Mouse (Mus musculus): ENCODE results near the gene Eva1b. TPM values are rescaled to one million over a fixed set of nuclear protein-coding genes. Genes with fewer than 3 reads are reported as not detected.

The Eva1b gene
- polyA plus RNA-seq (2012; rRNA removed): 68.8 and 101 TPM in 2 replicates

DNA sequence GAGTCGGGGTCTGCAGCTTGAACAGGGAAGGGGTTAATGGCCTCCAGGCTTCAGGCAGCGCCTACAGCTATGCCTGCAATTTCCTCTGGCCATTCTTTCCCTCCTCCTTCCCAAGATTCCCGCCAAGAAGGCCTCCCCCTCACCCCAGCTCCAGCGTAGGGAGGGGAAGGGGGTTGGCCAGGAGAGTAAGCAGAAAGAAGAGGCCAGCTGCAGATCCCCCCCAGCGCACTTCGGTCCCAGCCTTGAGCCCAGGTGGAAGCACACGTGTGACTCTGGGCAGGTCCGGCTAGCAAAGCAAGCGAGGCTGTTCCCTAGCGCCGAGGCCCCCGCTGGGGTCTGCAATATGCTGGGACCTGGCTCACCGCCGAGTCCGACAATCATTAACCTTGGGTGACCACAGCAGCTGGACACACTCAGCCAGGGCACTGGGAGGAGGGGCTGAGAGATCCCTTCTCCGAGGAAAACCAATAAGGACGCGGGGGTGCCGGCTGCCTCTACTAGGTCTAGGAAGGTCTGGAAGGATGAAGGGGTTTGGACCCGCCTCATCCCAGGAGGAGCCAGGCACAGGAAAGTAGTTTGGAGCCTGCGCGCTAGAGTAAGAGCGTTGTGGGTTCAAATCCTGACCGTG lies at the start of gene Eva1b:
Gene Eva1b, plus strand, starts transcription at position 212 of the 628 bp plus-strand sequence.
- DNase-seq: peak; percentile 93
- peak within 1 kb of the TSS; percentile 92 for H3K27ac ChIP-seq (ENCODE audit: insufficient read depth, low read depth, low read length)
- no peaks in the 10 kb centered on the region; the same call in 1 of the 2 replicates for H3K36me3 ChIP-seq (ENCODE audit: control insufficient read depth, insufficient read depth, low read length)
- 4% methylated on average over 24 of the region's 24 CpGs for WGBS
- TF ChIP-seq POLR2A (IDR thresholded peaks at IDR 0.05; ENCODE audit: low read depth, low read length): no peak
- TF ChIP-seq CTCF (conservative IDR thresholded peaks at IDR 0.05; ENCODE audit: insufficient read depth, insufficient read length, low read depth, low read length): no peak
- H3K27me3 ChIP-seq (replicated peaks; ENCODE audit: control insufficient read depth, insufficient read depth, low read length): no peaks in the 10 kb centered on the region
- H3K4me1 ChIP-seq (ENCODE audit: control insufficient read depth, insufficient read depth, low read length): peaks cover 17% of the 10 kb centered on the region; the same call in 1 of the 2 replicates
- peak within 1 kb of the TSS; percentile 78 for H3K4me3 ChIP-seq (ENCODE audit: insufficient read depth, low read depth, low read length)

DNA sequence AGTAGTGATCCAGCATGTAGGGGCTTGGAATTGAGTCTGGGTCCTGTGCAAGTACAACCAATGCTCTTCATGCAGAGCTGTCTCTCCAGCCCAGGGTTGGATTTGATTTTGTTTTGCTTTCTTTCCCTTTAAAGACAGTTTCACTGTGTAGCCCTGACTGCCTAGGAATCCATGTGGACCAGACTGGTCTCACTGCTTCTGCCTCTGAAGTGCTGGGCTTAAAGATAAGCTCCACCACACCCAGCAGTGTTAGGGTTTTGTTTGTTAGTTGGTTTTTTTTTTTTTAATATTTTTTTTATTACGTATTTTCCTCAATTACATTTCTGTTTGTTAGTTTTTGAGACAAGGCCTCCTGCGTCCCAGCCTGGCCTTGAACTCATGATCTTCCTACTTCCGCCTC lies 48.2 kb upstream of the Eva1b start:
- no peaks in the 10 kb centered on the region for H3K36me3 ChIP-seq (ENCODE audit: control insufficient read depth, insufficient read depth, low read length)
- peaks cover 10% of the 10 kb centered on the region; the same call in 1 of the 2 replicates for H3K4me1 ChIP-seq (ENCODE audit: control insufficient read depth, insufficient read depth, low read length)
- DNase-seq: no peak
- no peak for TF ChIP-seq POLR2A (IDR thresholded peaks at IDR 0.05; ENCODE audit: low read depth, low read length)
- no peak for TF ChIP-seq CTCF (conservative IDR thresholded peaks at IDR 0.05; ENCODE audit: insufficient read depth, insufficient read length, low read depth, low read length)
- 94% methylated on average over 3 of the region's 3 CpGs for WGBS
- no peak overlapping the region for H3K4me3 ChIP-seq (ENCODE audit: insufficient read depth, low read depth, low read length)
- no peak overlapping the region for H3K27ac ChIP-seq (ENCODE audit: insufficient read depth, low read depth, low read length)
- no peaks in the 10 kb centered on the region for H3K27me3 ChIP-seq (replicated peaks; ENCODE audit: control insufficient read depth, insufficient read depth, low read length)

- Histone ChIP-seq H3K4me1 (ENCODE audit: control insufficient read depth, insufficient read depth, low read length) (peaks cover 17% of the 10 kb centered on the region; the same call in 1 of the 2 replicates), H3K27me3 (replicated peaks; ENCODE audit: control insufficient read depth, insufficient read depth, low read length) (no peaks in the 10 kb centered on the region), H3K4me3 (ENCODE audit: insufficient read depth, low read depth, low read length) (no peak overlapping the region), H3K27ac (ENCODE audit: insufficient read depth, low read depth, low read length) (no peak overlapping the region), H3K36me3 (ENCODE audit: control insufficient read depth, insufficient read depth, low read length) (no peaks in the 10 kb centered on the region)
- no peak for DNase-seq
- TF ChIP-seq CTCF (conservative IDR thresholded peaks at IDR 0.05; ENCODE audit: insufficient read depth, insufficient read length, low read depth, low read length) (no peak), POLR2A (IDR thresholded peaks at IDR 0.05; ENCODE audit: low read depth, low read length) (no peak)
- WGBS: 82% methylated on average over 3 of the region's 3 CpGs
Observed at GRCm38 (mm10) chr4:126100764-126101163, 46.8 kb upstream of the Eva1b start.

- peak; percentile 60 for DNase-seq
- Histone ChIP-seq H3K27ac (ENCODE audit: insufficient read depth, low read depth, low read length) (peak overlapping the region; percentile 75), H3K4me3 (ENCODE audit: insufficient read depth, low read depth, low read length) (no peak overlapping the region), H3K36me3 (ENCODE audit: control insufficient read depth, insufficient read depth, low read length) (no peaks in the 10 kb centered on the region), H3K4me1 (ENCODE audit: control insufficient read depth, insufficient read depth, low read length) (peaks cover 25% of the 10 kb centered on the region), H3K27me3 (replicated peaks; ENCODE audit: control insufficient read depth, insufficient read depth, low read length) (no peaks in the 10 kb centered on the region)
- 43% methylated on average over 7 of the region's 7 CpGs for WGBS
- no peak for TF ChIP-seq CTCF (conservative IDR thresholded peaks at IDR 0.05; ENCODE audit: insufficient read depth, insufficient read length, low read depth, low read length)
Observed at GRCm38 (mm10) chr4:126102061-126102841, 45.3 kb upstream of the Eva1b start.

- H3K36me3 ChIP-seq (ENCODE audit: control insufficient read depth, insufficient read depth, low read length): no peaks in the 10 kb centered on the region
- WGBS: under 1% methylated on average over 15 of the region's 15 CpGs
- no peak for TF ChIP-seq CTCF (conservative IDR thresholded peaks at IDR 0.05; ENCODE audit: insufficient read depth, insufficient read length, low read depth, low read length)
Observed at GRCm38 (mm10) chr4:126103057-126103581, 44.4 kb upstream of the Eva1b start.

GRCm38 (mm10) chr4:126103590-126104068 lies 43.9 kb upstream of the Eva1b start, which contains the start of gene Stk40:
Stk40 (plus strand) TSS chr4:126103957.
- no peaks in the 10 kb centered on the region for H3K36me3 ChIP-seq (ENCODE audit: control insufficient read depth, insufficient read depth, low read length)
- WGBS: under 1% methylated on average over 34 of the region's 34 CpGs
- peak; percentile 98 for DNase-seq
- H3K27ac ChIP-seq (ENCODE audit: insufficient read depth, low read depth, low read length): peak within 1 kb of the TSS; percentile 87
- TF ChIP-seq POLR2A (IDR thresholded peaks at IDR 0.05; ENCODE audit: low read depth, low read length): peak; percentile 73
- peak; percentile 70 for TF ChIP-seq CTCF (conservative IDR thresholded peaks at IDR 0.05; ENCODE audit: insufficient read depth, insufficient read length, low read depth, low read length)
- no peaks in the 10 kb centered on the region for H3K27me3 ChIP-seq (replicated peaks; ENCODE audit: control insufficient read depth, insufficient read depth, low read length)
- H3K4me3 ChIP-seq (ENCODE audit: insufficient read depth, low read depth, low read length): peak within 1 kb of the TSS; percentile 86
- peaks cover 39% of the 10 kb centered on the region for H3K4me1 ChIP-seq (ENCODE audit: control insufficient read depth, insufficient read depth, low read length)

More at GRCm38 (mm10) chr4:126103057-126103581, 44.4 kb upstream of the Eva1b start:
- H3K27ac ChIP-seq (ENCODE audit: insufficient read depth, low read depth, low read length): peak overlapping the region; percentile 75
- peaks cover 34% of the 10 kb centered on the region for H3K4me1 ChIP-seq (ENCODE audit: control insufficient read depth, insufficient read depth, low read length)
- DNase-seq: peak; percentile 92
- H3K4me3 ChIP-seq (ENCODE audit: insufficient read depth, low read depth, low read length): peak overlapping the region; percentile 38
- no peaks in the 10 kb centered on the region for H3K27me3 ChIP-seq (replicated peaks; ENCODE audit: control insufficient read depth, insufficient read depth, low read length)
